Mouse (Mus musculus): ENCODE results near the gene 4931406P16Rik. TPM values are rescaled to one million over a fixed set of nuclear protein-coding genes. Genes with fewer than 3 reads are reported as not detected.
A peak's percentile ranks its signal among the peaks of the same experiment; 100 is the strongest.
"Not testable (repeated sequence)": the region's sequence is repeated elsewhere in the genome, so short reads cannot be mapped to it uniquely, and the experiment has no call there.

Gene 4931406P16Rik
- 10 to 100 TPM; 71.5 to 80.6 TPM for total RNA-seq (2021)
- long read RNA-seq, experiment 1, full-length matches to known transcripts, result 9 of 23 reads
- long read RNA-seq, experiment 1, partial matches to known transcripts, result 5 of 23 reads
- long read RNA-seq, experiment 1, other reads (novel, unspliced or antisense), result 9 of 23 reads
- long read RNA-seq, experiment 2, full-length matches to known transcripts, result 2 of 11 reads
- long read RNA-seq, experiment 2, partial matches to known transcripts, result 3 of 11 reads
- long read RNA-seq, experiment 2, other reads (novel, unspliced or antisense), result 6 of 11 reads

GRCm38 (mm10) chr7:34313443-34313875, at the start of gene 4931406P16Rik:
Gene 4931406P16Rik, minus strand, starts transcription at chr7:34313551.
- DNase-seq, result peak; percentile 90 to 93
- intact Hi-C loops (cut with DNase I), result loop anchor here (2.0 kb wide), 2 partner anchors 47 to 61 kb away; no protein-coding TSS in a partner anchor

- no peak for DNase-seq
- intact Hi-C loops (cut with DNase I), result loop anchor here (2.0 kb wide), 2 partner anchors 89 to 103 kb away; no protein-coding TSS in a partner anchor
Measured at GRCm38 (mm10) chr7:34355629-34356028, 42.3 kb upstream of the 4931406P16Rik start.

GRCm38 (mm10) chr7:34351997-34352396, 38.6 kb upstream of the 4931406P16Rik start:
- intact Hi-C loops (cut with DNase I), result no loop called here
- DNase-seq, result no peak

GRCm38 (mm10) chr7:34350166-34350565, 36.8 kb upstream of the 4931406P16Rik start:
- DNase-seq, result no peak
- intact Hi-C loops (cut with DNase I), result no loop called here

DNA sequence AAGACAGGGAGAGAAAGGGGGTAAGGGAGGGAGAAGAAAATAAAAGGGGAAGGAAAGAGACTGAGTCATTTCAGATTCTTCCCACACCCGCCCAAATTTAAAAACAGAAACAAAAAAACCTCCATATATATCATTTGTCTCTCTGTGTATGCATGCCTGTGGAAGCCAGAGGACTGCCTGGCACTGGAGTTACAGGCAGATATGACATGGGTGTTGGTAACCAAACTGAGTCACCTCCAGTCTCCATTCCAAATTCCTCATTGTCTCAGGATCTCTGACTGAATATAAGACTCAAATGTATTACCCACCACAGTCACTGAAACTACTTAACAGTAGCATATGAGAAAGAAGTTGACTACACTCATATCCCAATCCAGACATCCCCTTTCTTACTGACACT, 34.7 kb upstream of the 4931406P16Rik start:
- intact Hi-C loops (cut with DNase I), result no loop called here
- no peak for DNase-seq

DNA sequence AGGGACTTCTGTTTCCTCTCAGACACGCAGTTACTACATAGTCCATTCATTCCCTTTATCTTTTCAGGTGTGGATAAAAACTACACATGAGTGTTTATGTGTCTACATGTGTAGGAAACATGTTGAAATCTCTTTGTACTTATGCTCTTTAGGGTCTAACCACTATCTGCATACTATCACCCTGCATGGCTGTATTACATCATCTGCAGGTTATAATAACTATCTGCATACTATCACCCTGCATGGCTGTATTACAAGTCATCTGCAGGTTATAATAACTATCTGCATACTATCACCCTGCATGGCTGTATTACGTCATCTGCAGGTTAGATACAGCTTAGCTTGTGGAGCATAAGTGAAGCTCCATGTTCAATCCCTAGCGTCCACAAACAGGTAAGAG, 33.7 kb upstream of the 4931406P16Rik start:
- no peak for DNase-seq
- intact Hi-C loops (cut with DNase I), result no loop called here

DNA sequence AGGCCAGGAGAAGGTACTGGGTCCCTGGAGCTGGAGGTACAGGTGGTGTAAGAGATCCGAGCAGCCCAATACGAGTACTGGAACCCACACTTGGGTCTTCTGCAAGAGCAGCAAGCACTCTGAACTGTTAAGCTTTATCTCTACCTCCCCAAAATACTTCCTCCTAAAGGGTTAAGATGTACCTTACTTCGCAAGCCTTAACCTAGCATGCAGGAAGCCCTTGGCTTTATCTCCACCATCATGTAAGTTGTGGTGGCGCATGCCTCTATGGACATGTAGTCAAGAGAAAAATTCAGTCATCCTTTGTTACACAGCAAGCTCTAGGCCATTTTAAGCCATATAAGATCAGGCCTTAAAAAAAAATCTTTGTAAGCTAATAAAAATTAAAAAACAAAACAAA, 33.2 kb upstream of the 4931406P16Rik start:
- no peak for DNase-seq
- intact Hi-C loops (cut with DNase I), result no loop called here

DNA sequence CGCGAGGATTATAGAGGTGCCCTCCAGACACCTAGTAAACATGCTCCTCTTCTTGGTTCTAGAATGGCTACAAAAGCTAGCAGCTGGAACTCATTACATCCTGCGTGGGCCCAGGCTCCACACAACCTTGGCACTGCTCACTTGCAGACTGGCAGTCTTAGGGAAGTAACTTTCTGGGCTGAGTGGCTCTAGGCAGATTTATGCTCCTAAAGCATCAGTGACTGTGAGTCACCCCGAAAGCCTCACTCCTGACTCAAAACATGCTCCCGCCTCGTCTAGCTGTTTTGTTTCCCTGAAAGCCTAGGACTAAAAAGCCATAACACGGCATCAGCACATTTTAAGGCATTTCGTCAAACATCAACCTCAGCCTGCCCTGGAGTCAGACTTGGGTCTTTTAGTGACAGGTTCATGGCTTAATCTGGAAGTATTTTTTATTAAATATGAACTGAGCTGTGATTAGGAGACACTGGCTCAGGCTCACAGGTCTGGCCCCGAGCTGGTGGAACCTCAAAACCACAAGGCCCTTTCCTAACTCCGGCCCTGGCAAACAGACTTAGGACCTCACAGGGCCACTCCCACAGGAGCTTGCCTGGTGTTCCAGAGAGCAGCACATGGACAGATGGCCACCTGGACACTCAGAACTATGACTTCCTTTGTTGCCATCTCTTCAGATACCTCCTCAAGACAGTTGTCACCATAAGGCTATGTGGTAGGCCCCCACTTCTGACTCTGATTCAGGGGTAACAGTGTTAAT, 28.9 kb upstream of the 4931406P16Rik start:
- intact Hi-C loops (cut with DNase I), result no loop called here
- no peak for DNase-seq

- intact Hi-C loops (cut with DNase I), result no loop called here
- DNase-seq, result no peak
Measured at GRCm38 (mm10) chr7:34340841-34341240, 27.5 kb upstream of the 4931406P16Rik start.

DNA sequence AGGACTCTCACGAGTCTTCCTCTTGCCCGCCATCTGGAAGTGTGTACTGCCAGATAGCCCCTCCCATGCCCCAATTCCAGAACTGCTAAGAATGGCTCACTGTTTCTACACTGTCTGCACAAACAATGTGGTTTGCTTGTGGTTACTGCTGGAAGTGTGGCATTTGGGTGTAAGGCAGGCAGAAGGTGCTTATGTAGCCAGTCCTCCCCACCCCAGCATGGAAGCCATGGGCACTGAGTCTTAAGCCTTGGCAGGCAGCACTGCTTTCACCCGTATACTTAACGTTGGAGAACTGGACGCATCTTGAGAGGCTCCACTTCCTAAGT, 25.8 kb upstream of the 4931406P16Rik start:
- intact Hi-C loops (cut with DNase I), result no loop called here
- no peak for DNase-seq

DNA sequence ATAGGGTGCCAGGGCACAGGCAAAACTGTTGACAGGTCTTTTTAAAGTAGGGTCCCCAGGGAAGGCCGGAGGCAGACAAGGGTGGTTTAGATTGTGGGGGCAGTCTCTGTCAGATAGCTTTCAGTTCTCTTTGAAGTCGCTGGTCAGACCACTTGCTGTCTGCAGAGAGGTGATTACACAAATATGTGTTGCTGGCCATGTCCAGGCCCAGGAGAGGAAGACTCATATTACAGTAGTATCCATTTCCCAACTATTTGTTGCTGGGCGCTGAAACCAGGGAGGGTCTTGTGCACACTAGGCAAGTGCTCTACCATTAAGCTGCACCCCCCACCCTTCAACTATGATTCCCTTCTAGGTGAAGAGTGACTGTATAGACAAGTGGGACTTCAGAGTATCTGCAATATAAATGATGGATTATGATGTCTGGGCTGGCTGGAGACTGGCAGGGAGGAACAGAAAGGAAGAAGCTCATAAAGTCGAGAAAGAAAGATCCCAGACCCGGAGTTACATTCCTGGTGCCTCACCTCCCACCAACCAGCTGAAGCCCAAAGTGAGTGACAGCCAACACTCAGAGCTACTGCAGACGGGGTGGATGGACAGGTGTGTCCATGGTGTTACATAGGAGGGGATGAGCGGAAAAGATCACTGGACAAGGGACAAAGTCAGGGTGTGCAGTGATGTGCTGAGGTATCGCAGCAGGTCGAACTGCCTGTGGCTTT, 25.3 kb upstream of the 4931406P16Rik start:
- DNase-seq, result no peak
- intact Hi-C loops (cut with DNase I), result no loop called here

- no peak for DNase-seq
- intact Hi-C loops (cut with DNase I), result no loop called here
Measured at GRCm38 (mm10) chr7:34337268-34337667, 23.9 kb upstream of the 4931406P16Rik start.

DNA sequence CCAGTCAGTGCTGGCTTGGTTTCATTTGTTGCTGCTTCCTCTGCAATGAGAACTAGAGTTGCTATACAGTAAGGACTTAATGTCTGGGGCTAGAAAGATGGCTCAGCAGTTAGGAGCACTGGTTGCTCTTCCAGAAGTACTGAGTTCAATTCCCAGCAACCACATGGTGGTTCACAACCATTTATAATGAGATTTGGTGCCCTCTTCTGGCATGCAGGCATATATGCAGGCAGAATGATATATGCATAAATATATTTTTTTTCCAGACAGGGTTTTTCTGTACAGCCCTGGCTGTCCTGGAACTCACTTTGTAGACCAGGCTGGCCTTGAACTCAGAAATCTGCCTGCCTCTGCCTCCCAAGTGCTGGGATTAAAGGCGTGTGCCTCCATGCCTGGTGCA, 23.2 kb upstream of the 4931406P16Rik start:
- DNase-seq, result not testable (repeated sequence)

DNA sequence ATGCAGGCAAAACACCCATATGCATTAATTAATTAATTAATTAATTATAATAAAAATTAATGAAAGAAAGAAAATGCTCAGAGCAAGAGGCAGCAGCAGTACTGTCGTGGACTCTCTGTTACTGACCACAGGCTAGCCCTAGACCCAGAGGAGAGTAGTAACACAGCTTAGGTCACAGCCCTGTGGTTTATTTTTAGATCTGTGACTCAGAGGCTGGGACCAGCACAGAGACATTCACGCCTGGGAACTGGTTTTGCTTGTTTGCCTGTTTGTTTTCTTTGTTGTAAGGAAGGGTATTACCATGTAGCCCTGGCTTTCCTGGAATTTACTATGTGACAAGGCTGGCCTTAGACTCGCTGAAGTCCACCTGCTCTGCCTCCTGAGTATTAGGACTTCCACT, 14.1 kb upstream of the 4931406P16Rik start:
- intact Hi-C loops (cut with DNase I), result no loop called here
- DNase-seq, result no peak

More for the DNA sequence above, 23.2 kb upstream of the 4931406P16Rik start:
- intact Hi-C loops (cut with DNase I), result not testable (repeated sequence)

- intact Hi-C loops (cut with DNase I), result no loop called here
- DNase-seq, result no peak
Measured at GRCm38 (mm10) chr7:34324857-34325256, 11.5 kb upstream of the 4931406P16Rik start.

DNA sequence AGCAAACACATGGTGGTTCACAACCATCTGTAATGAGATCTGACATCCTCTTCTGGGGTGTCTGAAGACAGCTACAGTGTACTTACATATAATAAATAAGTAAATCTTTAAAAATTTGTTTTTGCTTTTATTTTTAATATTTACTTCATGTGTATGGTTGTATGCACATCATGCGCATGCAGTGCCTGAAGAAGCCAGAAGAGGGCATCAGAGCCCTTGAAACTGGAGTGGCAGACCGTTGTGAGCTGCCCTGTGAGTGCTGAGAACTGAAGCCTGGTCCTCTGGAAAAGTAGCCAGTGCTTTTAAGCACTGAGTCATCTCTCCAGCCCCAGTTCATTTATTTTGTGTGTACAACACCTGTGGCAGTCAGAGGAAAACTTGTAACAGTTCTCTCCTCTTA, 10.7 kb upstream of the 4931406P16Rik start:
- no peak for DNase-seq
- intact Hi-C loops (cut with DNase I), result no loop called here

- intact Hi-C loops (cut with DNase I), result no loop called here
- peak; percentile 45 to 46 for DNase-seq
Measured at GRCm38 (mm10) chr7:34323351-34323750, 10.0 kb upstream of the 4931406P16Rik start.

- intact Hi-C loops (cut with DNase I), result no loop called here
- DNase-seq, result no peak
Measured at GRCm38 (mm10) chr7:34321958-34322357, 8.6 kb upstream of the 4931406P16Rik start.

- intact Hi-C loops (cut with DNase I), result no loop called here
- no peak for DNase-seq
Measured at GRCm38 (mm10) chr7:34321119-34321518, 7.8 kb upstream of the 4931406P16Rik start.

- intact Hi-C loops (cut with DNase I), result no loop called here
- DNase-seq, result peak; percentile 36 to 51
Measured at GRCm38 (mm10) chr7:34319957-34320356, 6.6 kb upstream of the 4931406P16Rik start.

- peak; percentile 39 to 56 for DNase-seq
- intact Hi-C loops (cut with DNase I), result no loop called here
Measured at GRCm38 (mm10) chr7:34319123-34319522, 5.8 kb upstream of the 4931406P16Rik start.
